Mouse (Mus musculus): Measurements from ENCODE around the gene Aph1c.
"Not testable (repeated sequence)": the region's sequence is repeated elsewhere in the genome, so short reads cannot be mapped to it uniquely, and the experiment has no call there.

Aph1c gene

GRCm38 (mm10) chr9:66834318-66835096 lies at the start of gene Aph1c:
Gene Aph1c, minus strand, starts transcription at chr9:66834726.
- in situ Hi-C loops (cut with MboI, MseI) = loop anchor here (5.0 kb wide), 1 partner anchor 98 kb away; no protein-coding TSS in a partner anchor

DNA sequence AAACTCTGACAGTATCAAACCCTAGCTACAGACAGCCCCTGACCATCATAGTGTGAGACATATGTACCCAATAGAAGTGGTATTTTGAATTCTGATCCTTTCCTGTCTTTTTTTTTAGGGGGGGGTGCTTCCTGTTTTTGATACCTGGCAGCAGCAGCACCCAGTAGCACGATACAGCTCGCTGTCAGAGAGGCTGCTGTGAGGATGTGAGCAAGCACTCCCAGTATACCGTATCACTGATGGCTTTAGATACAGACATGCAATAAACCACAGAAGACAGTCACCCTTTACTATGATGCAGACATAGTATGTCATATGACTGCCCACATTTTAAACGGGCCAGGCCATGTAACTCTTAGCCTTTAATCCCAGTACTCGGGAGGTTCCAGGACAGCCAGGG lies 49.0 kb upstream of the Aph1c start:
- in situ Hi-C loops (cut with MboI, MseI) = no loop called here

GRCm38 (mm10) chr9:66882406-66882821 lies 47.9 kb upstream of the Aph1c start:
- in situ Hi-C loops (cut with MboI, MseI) = no loop called here

DNA sequence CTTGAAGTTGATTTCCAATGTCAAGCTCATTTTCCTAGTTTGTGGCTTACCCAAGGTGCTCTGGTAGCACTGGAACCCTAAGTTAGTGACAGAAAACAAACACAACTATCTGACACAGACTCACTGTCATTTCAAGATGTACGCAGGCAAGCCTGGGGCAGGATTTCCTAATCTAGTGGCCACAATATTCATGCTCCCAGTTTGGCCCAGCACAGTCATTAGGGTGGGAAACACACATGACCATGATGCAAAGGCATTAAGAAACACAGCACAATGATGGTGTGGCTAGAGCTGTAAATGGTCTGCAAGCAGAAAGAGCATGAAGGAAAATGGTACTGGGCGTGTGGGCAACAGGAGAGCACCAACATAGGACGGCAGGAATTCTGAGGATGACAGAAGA lies 47.3 kb upstream of the Aph1c start:
- in situ Hi-C loops (cut with MboI, MseI) = no loop called here

DNA sequence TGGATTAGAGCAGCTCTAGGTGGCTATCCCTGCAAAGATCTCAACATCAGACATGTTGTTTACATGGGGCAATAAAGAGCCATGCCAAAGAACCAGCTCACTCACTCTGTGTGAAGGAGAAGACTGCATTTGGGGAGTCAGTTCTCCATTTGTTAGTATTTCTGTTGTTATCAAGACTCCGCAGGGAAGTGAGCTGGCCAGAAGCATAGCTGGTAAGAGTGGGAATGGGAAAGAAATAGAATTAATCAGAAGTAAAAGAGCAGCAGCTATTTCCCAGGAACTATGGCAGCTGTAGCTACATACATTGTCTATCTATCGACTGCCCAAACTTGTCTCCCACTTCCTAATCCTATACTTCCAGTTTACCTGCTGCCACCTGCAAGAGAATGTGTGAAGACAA lies 46.2 kb upstream of the Aph1c start:
- in situ Hi-C loops (cut with MboI, MseI) = no loop called here

DNA sequence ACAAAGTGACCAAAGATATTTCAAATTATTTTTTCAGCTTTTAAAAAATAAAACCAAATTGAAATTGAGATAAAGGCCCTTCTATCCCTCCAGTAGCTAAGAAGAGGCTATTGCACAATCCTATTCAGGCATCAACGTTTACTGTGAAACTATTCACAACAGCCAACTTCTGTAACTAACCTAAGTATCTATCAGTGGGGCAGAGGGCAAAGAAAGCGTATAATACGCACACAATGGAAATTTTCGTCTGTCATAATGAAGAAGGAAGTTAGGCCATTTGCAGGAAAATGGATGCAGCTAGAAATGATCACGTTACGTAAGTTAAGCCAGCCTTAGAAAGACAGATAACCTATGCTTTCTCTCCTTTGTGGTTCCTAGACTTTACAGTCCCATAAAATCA lies 45.0 kb upstream of the Aph1c start:
- in situ Hi-C loops (cut with MboI, MseI) = no loop called here

DNA sequence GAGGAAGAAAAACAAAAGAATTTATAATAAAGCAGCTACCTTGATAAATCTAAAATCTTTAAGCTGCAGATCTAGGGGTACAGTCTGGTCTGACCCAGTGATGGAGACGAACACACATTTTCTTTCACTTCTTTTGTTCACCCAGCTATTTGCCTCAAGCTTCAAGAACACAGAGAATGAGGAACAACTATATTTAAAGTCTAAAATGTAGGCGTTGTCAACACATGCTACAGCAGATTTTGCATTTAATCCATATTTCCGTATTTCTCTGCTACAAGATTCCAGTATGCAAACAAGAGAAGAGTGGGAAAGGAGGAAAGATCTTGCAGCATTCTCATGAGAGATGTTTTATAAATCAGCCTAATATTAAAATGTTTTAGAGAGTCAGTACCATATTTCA lies 44.4 kb upstream of the Aph1c start:
- in situ Hi-C loops (cut with MboI, MseI) = no loop called here

DNA sequence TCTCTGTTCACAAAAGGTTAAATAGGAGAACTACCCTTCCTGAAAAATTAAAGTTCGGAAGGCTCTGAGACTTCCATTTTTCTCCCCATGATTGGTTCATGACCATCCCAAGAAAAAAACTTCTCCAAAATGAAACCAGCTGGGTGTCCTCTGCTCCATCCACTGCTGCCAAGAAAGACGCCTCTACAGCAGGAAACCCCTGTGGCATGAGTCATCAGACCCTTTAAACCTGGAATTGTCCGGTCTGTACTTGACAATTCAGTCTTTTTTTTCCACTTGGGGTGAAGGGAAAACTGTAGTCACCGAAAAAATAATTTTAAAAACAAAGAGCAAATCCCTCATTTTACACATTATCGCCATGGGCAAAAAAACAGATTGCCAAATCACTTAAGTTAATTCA lies 42.1 kb upstream of the Aph1c start:
- in situ Hi-C loops (cut with MboI, MseI) = no loop called here

DNA sequence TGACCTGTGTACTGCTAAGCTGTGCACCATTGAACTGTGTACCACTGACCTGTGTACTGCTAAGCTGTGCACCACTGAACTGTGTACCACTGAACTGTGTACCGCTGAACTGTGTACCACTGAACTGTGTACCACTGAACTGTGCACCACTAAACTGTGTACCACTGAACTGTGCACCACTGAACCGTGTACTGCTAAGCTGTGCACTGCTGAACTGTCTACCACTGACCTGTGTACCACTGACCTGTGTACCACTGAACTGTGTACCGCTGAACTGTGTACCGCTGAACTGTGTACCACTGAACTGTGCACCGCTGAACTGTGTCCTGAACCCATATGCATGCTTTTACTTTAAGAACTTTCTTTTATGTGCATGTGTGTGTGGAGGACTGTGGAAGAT lies 39.8 kb upstream of the Aph1c start:
- in situ Hi-C loops (cut with MboI, MseI) = no loop called here

DNA sequence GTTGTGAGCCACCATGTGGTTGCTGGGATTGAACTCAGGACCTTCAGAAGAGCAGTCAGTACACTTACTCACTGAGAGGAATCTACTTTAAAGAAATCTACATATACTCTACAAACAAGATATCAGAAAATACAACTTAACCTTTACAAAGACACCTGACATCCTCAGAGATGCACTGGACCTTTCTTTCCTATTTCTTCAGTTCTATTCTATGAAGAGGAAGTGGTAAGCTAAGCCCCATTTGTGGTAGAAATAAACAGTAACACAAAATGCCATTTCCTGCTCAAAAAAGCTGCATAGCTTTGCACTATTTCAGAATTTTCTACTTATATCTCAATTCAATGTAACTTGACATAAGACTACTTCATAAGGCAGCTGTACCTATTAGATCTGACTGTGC lies 39.0 kb upstream of the Aph1c start:
- in situ Hi-C loops (cut with MboI, MseI) = no loop called here

GRCm38 (mm10) chr9:66873009-66873408 lies 38.5 kb upstream of the Aph1c start:
- in situ Hi-C loops (cut with MboI, MseI) = not testable (repeated sequence)

DNA sequence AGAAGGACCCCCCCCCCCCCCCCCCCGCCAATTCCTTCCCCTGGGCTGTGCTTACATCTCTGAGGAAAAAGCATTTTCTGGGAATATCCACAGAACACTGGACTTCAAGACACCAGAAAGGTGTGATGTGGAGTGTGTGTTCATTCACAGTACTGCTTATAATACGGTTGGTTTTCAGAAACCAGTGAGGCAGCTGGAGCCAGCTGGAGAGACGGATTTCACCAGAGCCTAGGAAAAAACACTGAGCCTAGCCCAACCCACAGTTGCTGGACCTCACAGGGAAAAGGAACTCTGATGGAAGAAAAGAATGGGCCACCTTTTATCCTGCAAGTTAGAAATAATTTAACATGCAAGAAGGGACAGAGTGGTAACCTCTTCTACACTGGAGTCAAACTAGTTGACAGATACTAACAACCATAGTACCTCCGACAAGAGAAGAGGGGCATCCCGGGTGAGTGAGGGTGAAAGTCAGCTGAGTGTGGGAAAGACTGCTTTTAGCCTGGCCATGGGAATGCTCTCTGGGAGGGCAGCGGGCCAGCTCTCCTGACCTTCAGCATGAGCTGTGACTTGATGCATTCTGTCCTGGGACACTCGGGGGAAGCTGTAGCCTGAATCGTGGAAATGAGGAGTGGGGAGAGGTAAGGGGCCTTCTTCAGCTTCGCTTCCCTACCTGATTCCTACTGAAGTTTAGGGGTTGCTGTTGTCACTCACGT lies 37.6 kb upstream of the Aph1c start:
- in situ Hi-C loops (cut with MboI, MseI) = no loop called here

DNA sequence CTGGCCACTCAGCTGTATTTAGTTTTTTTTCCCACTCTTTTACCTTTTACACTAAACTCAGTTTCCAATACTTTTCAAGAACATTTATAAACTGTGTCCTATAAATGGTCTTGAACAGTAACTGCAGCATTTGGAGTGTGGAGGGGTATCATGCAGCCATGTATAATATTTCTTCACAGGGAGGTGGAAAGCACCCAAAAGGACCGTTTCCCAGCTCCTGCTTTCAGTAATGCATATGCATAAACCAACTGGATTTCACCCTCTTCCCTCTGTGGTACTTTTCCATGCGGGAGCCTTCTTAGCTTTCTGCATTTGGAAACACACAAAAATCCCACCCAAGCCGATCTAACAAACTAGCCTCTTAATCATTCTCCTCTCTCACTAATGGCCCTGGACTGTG lies 30.2 kb upstream of the Aph1c start:
- in situ Hi-C loops (cut with MboI, MseI) = no loop called here

- in situ Hi-C loops (cut with MboI, MseI) = no loop called here
Observed at GRCm38 (mm10) chr9:66863456-66863855, 28.9 kb upstream of the Aph1c start.

- in situ Hi-C loops (cut with MboI, MseI) = no loop called here
Observed at GRCm38 (mm10) chr9:66862202-66862601, 27.7 kb upstream of the Aph1c start.

DNA sequence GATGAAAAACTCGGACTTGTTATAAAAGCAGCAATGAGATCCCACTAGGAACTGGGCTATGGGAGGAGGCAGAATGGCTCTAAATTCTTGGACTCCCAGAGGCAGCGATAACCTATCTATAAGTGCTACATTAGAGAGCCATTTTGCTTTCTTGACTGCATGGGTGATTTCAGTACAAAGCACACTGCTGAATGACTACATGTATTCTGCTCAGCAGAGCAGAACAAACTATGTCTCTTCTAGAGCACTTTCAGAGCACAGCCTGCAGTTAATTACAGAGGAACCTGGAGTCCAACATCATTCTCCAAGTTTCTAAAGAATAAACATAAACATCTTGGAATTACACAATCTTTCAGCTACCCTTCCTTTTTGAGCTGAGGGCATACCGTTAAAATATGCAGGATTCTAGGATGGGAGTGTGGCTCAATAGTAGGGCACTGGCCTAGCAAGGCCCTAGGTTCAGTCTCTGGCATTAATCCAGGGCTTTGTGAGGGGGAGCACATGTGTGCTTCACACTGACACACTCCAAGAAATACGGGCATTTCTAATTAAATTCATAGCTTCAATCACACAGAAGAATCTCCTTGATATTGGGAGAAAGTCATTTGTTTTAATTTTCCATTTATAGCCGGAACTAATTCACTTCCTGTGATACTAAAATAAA lies 26.7 kb upstream of the Aph1c start:
- in situ Hi-C loops (cut with MboI, MseI) = no loop called here

DNA sequence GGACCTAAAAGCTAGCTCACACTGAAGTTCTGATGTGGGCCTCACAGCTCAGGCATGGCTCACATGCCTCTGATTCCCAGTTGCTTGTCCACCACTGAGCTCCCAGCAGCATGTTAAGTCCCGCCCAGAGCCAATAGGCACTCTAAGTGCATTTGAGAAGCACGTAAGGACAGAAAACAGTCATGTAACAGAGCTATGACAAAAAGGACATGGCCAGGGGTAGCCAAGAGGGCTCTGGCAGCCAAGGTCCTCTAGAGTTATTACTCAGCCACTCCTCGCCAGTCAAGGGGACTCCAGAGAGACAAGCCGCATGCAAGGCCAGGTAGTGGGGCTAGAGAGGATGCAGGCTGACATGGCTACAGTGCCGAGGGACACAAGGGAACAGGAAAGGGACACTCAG lies 25.0 kb upstream of the Aph1c start:
- in situ Hi-C loops (cut with MboI, MseI) = no loop called here

GRCm38 (mm10) chr9:66855865-66856264 lies 21.3 kb upstream of the Aph1c start:
- in situ Hi-C loops (cut with MboI, MseI) = no loop called here

- in situ Hi-C loops (cut with MboI, MseI) = no loop called here
Observed at GRCm38 (mm10) chr9:66852592-66852991, 18.1 kb upstream of the Aph1c start.

DNA sequence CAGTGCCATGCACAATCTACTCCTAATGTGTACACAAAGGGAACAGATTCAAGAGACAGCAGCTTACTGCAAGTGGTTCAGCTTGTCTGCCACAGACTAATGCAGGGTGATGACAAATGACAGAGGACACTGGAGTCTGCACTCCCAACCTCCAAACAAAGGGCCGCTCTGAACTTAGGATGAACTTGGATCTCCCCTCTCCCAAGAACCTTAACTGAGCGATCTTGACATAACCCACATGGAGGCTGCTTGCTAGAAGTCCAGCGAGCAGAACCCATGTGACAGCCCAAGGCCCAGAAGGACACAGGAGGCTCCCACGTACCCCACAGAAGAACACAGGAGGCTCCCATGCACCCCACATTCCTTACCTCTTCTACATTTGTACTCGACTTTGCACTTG lies 16.4 kb upstream of the Aph1c start:
- in situ Hi-C loops (cut with MboI, MseI) = no loop called here

DNA sequence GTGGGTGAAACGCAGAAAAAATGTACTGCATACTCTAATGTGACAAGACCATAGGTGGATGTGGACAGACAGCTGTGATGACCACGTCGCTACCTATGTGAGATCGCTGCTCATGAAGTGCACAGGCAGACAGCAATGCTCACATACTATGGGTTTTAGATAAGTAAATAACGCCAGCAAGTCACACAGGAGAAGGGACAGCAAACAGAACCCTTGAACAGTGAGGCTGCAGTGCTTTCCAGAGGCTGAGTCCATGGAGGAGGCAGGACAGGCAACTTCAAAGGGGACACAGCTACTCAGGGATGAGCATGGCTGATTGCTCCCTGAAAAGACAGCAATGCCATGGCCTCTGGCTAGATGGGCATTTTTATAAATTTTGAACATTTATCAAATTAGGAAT lies 12.3 kb upstream of the Aph1c start:
- in situ Hi-C loops (cut with MboI, MseI) = no loop called here

DNA sequence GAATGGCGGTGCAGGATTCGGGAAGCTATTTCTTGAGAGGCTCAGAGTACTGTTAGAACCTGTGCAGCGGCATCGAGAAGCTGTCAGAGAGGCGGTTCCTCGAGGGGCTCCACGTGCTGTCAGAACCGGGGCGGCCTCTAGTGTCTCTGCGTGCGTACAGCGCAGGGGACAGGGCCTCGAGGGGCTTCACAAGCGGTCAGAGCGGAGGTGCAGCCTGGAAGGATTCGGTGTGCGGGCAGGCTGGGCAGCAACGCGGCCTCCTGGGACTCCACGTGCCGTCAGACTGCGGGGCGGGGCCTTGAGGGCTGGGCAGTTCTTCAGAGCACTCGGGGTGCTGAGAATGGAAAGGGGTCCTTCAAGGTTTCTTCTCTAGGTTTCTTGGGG lies 563 bp upstream of the Aph1c start:
- in situ Hi-C loops (cut with MboI, MseI) = loop anchor here (5.0 kb wide), 1 partner anchor 97 kb away; no protein-coding TSS in a partner anchor

DNA sequence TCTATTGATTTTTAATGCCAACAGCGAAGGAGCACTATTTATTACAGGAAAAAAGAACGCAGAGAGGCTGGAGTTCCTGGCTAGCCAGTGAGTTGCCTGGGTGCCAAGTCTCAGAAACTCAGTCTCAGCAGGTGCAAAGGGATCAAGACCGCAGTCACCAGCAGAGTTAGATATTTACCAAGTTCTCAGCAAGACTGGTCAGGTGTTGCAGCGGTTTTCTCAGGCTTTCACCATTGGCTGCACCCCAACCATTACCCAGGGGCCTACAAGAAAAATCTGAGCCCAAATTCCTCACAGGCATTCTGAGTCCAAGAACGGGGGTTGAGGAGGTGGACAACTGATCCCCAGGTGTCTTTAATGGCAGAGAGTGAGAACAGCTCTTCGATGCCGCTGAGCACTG lies 675 bp downstream of the Aph1c start:
- in situ Hi-C loops (cut with MboI, MseI) = no loop called here

All from T-helper 2 cell (primary cell).